Mouse (Mus musculus) cerebellum, postnatal 4 days (tissue): ENCODE measurements around the gene Mccc2.
A peak's percentile ranks its signal among the peaks of the same experiment; 100 is the strongest.

Experiments used
- DNase-seq, 2 experiments: peaks; one replicate each; pipeline ENCODE4 v3.0.0; 2022; ENCODE audit warnings: low spot score in 2 of 2, mixed read lengths in 1 of 2

The Mccc2 gene

DNA sequence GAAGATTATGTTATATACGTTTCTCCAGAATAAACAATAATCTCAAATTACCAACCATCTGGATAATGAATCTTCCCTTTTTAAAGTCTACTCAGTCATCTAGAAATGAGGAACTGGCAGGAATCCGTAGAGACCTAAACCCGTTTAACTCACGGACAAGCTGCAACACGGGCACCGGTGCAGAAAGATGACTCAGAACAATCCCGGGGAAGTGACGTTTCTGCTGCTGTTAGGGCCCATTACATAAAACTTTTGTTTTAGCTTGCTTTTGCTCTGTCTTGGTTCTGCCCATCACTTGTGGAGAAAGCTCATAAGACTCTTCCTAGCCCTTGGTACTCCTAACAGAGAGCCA lies 76.1 kb downstream of the Mccc2 start:
- DNase-seq = no peak

DNA sequence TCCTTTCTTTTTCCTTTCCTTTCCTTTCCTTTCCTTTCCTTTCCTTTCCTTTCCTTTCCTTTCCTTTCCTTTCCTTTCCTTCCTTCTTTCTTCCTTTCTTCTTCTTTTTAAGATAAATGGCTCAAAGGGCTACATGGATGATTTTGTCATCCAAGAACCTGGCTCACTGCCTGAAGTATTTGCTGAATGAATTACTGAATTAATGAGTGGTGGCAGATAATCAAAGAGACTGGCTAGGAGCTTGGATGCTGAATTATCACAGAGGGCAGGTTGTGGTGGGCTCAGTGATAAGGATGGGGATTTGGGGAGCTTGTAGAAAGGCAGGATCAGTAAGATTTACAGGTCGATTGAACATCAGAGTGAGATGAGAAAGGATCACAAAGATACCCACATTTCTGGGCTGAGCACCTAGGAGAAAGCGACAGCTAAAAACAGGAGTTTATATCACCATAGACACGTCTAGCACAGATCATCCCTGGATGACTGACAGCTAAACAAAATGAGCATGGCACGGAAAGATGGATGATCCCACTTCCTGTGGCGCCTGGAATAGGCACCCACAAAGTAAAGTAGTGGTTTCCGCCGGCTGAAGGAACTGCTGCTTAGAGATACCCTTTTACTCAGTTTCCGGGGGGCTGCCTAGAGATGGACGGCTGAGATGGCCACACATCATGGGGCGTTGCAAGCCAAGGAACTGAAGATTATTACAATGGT lies 76.7 kb downstream of the Mccc2 start:
- DNase-seq = no peak

- DNase-seq = peak in 1 of 2 experiments; percentile 39
These were observed 77.7 kb downstream of the Mccc2 start for GRCm38 (mm10) chr13:99937741-99938140.

DNA sequence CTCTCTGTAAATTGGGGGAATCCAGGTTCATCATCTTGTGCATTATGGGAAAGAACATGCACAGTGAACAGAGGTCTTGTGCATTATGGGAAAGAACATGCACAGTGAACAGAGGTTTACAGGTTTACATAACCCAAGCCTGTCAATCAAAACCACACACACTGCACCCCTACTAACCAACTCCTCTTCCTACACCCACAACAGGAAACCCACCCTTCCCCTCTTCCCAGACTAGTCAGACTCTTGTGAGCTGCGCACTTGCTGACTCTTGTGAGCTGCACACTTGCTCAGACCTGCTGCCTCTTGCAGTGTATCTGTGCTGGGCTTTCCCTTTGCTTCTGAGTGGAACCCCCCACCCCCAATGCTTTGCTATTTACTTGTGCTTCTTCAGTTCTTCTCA lies 83.0 kb downstream of the Mccc2 start:
- DNase-seq = no peak

- no peak for DNase-seq
These were observed 83.9 kb downstream of the Mccc2 start for GRCm38 (mm10) chr13:99931502-99931901.

DNA sequence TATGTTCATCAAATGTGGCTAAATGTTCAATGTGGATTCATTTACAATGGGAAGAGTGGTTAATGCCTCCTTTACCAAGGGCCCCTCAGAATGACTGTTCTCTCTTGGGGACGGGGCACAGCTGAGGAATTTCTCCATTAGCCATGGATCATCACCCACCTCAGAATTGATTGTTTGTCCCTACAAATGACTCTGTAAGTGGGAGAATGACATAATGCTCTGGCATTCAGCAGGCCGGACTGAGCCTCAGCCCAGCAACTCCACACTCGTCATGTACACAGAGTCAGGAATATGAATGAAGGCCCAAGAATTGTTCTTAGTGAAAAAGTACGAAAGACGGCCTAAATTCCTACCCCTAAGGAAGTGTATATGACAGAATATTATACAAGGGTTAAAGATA lies 89.2 kb downstream of the Mccc2 start:
- DNase-seq = no peak

DNA sequence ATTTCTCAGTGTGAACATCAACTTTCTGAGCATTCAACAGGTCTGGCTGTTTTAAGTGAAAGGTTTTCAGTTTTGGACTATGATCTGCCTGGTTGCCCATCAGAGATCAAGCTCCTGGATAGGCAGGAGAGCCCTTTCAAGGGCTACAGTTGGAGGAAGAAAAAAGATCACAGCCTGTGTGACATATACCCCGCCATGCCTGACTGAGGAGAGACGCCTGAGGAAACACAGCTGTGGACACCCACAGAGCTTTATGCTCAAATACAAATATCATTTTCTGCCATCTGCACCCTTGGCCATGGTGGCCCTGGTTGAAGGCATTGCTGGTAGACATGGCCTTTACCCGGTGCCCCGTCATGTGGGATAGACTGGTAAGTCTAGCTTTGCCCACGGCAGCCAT lies 99.8 kb downstream of the Mccc2 start:
- no peak for DNase-seq

DNA sequence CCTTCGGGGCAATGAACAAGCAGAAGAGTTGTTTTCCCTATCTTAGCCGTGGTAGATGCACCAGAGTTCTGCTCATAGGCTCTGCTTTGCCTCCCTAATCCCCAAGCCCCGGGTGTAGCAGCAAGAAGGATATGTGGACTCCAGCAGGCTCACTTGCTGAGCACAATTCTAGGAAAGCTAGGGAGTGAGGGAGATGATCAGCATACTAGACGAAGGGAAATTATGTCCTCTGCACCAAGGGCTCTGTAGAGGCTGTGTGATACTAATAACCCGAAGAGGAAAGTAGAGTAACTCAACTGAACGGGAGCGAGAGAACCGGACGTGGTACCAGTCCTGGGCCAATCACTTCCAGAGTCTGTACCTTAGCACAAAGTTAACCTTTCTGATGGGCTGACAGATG lies 114.5 kb downstream of the Mccc2 start, which contains the start of gene Cartpt:
Gene Cartpt (minus strand): TSS at position 127 of the 400 bp plus-strand sequence.
- no peak for DNase-seq

DNA sequence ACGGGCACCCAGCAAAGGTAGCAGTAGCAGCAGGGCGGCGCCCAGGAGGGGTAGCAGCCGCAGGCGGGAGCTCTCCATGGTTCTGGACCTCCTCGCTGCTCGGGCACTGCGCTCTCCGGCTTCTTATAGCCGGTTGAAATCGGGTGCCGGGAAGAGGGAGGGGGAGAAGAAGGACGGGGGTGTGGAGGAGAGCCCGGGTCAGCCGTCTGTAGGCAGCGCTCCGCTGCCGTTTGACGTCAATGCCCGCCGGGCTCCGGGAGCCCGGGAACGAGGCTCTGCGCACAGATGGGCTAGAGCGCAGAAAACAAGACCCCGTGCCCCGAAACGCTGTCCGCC lies 114.9 kb downstream of the Mccc2 start:
- DNase-seq = peak in 1 of 2 experiments; percentile 5

GRCm38 (mm10) chr13:99899670-99900556 lies 115.5 kb downstream of the Mccc2 start:
- peak in 1 of 2 experiments; percentile 5 for DNase-seq

GRCm38 (mm10) chr13:99898816-99899215 lies 116.6 kb downstream of the Mccc2 start:
- no peak for DNase-seq
